Mouse (Mus musculus) 416B (cell line): ENCODE results near the gene Tspan32.

Experiments
- DNase-seq: peaks from one replicate; pipeline ENCODE4 v3.0.0; 2011; ENCODE audit warnings: low read depth

Tspan32 gene

GRCm38 (mm10) chr7:143054612-143054965 is 49.7 kb downstream of the Tspan32 start:
- no peak for DNase-seq

GRCm38 (mm10) chr7:143055001-143055400 is 50.2 kb downstream of the Tspan32 start:
- DNase-seq, result no peak

- DNase-seq, result peak; percentile 72
Measured at GRCm38 (mm10) chr7:143055499-143056186, 50.8 kb downstream of the Tspan32 start.

GRCm38 (mm10) chr7:143057023-143057422 is 52.2 kb downstream of the Tspan32 start:
- DNase-seq, result peak; percentile 72

GRCm38 (mm10) chr7:143057667-143058220 is 52.9 kb downstream of the Tspan32 start:
- DNase-seq, result no peak

DNA sequence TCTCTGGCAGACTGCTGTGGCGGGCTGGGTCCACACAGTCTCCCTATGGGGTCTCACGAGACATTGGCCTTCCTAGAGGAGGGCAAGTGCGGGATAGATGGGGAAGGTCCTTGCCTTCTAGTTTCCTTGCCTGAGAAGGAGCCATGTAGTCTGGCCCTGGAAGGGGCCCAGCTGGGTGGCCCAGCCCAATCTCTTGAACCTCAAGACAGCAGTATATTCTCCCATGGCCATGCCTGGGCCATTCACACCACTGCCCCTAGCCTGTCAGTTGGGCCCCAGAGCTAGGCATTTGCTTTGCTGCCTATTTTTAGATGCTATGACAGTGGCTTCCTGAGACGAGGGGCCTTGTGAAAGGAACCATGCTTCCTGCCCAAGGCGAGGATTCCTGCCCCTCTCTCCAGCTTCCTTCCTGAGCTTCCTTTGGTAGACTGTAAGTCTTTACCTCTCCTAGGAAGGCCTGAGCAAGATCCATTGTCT is 53.4 kb downstream of the Tspan32 start:
- peak; percentile 69 for DNase-seq

DNA sequence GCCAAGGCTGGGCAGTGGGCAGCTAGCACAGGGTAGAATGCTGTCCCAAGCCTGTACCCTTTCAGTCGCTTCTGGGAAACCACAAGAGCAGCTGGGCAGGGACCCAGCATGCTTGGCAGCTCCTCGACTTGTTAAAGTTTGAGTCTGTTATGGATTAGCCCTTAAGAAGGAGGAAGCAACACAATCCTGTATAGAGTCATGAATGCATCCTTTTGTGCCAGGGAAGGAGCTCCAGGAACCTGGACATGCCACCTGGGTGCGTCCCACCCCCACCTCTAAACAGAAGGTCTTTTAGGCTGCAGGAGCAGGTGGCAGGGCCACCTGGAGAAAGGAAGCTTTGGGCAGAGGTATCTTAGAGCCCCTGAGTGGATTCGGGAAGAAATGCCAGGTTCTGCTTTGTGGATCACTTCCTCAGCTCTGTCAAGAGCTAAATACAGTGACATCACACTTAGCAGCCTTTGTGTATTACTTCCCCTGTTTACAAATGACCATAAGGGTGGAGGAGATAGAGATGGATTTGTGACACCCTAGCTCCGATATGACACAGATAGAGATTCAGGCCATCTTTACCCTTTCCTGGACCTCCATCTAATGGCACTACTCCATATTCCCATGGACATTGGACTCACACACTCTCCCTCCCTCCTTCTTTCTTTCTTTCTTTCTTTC is 54.5 kb downstream of the Tspan32 start:
- no peak for DNase-seq

DNA sequence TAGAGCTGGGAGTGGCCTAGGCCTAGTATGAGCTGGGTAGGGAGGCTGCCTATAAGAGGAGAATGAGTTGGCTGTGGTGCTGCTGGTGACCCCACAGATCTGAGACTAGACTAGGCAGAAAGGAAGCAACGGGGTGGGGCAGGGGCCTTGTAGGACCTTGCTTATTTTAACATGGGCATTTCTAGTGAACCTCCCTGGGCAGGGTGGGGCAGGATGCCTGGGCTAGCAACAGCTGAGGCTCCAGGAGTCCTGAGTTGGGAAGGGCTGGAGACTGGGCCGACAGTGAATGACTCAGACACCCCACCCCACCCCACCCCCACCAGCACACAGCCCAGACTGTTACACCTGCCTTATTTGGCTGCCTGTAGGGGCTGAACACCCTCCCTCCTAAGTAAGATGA is 57.9 kb downstream of the Tspan32 start:
- DNase-seq, result no peak

- DNase-seq, result no peak
Measured at GRCm38 (mm10) chr7:143064226-143064625, 59.4 kb downstream of the Tspan32 start.

GRCm38 (mm10) chr7:143065692-143066091 is 60.8 kb downstream of the Tspan32 start:
- DNase-seq, result no peak

GRCm38 (mm10) chr7:143067469-143067868 is 62.6 kb downstream of the Tspan32 start:
- DNase-seq, result no peak

DNA sequence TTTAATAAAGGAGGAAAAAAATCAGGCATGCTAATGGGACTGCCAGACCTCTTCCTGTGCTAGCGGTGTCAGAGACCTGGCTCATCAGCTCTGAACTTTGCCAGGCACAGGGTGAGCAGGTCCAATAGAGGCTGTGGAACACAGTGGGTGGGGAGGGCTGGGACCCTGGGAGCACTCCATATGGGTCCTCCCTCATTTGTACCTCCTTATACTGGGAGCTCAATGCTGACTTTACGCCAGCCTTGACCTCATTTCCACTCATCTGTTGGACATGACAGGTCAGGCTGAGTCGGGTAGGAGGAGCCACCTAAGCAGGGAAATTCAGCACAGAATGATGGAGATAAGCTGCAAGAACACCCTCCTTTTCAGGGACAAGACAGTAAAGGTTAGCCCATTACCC is 63.1 kb downstream of the Tspan32 start:
- DNase-seq, result no peak

GRCm38 (mm10) chr7:143068316-143068881 is 63.6 kb downstream of the Tspan32 start:
- no peak for DNase-seq

DNA sequence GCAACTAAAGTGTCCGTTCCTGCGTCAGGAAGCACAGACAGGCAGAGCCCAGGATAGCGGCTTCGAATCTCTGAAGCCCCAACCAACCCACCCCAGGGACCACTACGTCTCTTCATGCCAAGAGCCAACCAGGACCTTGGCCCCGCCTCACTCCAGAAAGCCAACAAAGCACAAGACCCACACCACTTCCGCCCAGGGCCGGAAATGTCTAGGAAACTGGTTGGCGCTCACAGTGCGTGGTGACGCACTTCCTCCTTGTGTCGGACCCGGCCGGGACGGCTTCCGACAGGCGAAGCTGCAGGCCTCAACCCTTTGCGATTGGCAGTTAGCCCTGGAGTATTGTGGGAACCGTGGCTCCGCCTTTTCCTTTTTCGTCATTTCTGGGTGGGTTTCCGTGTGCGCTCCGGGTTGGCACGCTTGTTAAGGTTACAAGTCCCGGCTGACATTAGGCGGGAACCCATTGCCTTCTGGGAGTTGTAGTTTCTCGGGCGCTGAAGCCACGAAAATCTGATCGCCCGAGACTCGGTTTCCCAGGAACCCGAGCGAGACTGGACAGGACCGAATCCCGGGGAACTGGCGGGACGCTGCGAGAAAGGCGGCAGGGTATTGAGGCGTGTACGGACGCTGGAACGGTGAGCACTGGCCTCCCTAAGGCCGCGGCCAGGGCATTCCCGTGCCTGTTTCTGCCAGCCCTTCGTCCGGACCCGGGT is 64.2 kb downstream of the Tspan32 start, which contains the start of gene Tssc4:
Tssc4 (plus strand) TSS at position 368 of the 710 bp plus-strand sequence.
- peak; percentile 100 for DNase-seq
